Mouse (Mus musculus): ENCODE results near the gene Ninj2.

DNA sequence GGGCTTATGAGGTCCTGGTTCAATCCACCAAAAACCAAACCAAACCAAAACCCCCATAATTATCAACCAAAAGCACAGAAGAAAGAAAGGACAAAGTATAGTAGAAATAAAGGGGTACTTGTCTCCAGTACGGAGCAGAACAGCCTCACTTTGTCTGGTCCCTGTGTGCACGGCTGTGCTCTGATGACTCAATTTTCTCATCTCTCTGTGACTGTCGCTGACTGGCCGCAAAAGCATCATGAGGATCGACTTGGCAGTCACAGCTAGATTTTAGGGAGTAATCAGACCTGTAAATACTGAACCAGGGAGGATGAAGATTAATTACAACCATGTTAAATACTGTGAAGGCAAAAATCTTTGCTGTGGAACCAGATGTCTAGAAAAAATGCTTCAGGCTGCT is 30.2 kb upstream of the Ninj2 start:
- TF ChIP-seq CTCF (IDR thresholded peaks at IDR 0.05) (no peak), EP300 (IDR thresholded peaks at IDR 0.05) (no peak)
